Mouse (Mus musculus): ENCODE measurements around the gene Ltc4s. TPM values are rescaled to one million over a fixed set of nuclear protein-coding genes. Genes with fewer than 3 reads are reported as not detected.

Gene Ltc4s
- polyA plus RNA-seq (2015; fragmentation: Nextera tagmentation; extraction: Ambion mirVana): 1.9 and 2.3 TPM in 2 replicates

DNA sequence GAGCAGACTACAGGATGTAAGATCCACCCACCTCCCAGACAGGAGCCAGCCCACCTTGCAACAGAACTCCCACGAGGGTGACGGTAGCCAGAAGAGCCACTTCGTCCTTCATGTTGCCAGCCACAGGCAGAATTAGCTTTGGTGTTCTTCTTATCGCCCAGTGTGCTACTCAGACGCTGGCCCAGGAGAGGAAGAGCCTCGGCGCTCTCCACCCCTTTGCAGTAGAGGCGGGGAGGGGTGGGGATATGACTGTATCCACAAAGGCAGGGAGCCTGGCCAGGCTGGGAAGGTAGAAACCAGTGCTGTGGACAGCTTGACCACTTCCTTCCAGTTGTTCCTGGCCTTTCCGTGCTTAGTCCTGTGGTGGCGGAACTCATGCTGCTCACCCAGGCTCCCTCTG, at the start of gene Ltc4s:
Ltc4s (minus strand) TSS at position 293 of the 400 bp plus-strand sequence.
- Histone ChIP-seq H3K36me3 (replicated peaks) (peaks cover 14% of the 10 kb centered on the region), H3K4me2 (peak within 1 kb of the TSS; percentile 89), H3K27me3 (replicated peaks) (peaks cover 23% of the 10 kb centered on the region), H3K4me3 (peak within 1 kb of the TSS; percentile 56), H3K4me1 (peaks cover 19% of the 10 kb centered on the region), H3K9me3 (no peaks in the 10 kb centered on the region), H3K9ac (no peak within 1 kb of the TSS), H3K27ac (no peak within 1 kb of the TSS)
- ATAC-seq (replicated peaks): no peak
- 51% methylated on average over 10 of the region's 10 CpGs for WGBS

DNA sequence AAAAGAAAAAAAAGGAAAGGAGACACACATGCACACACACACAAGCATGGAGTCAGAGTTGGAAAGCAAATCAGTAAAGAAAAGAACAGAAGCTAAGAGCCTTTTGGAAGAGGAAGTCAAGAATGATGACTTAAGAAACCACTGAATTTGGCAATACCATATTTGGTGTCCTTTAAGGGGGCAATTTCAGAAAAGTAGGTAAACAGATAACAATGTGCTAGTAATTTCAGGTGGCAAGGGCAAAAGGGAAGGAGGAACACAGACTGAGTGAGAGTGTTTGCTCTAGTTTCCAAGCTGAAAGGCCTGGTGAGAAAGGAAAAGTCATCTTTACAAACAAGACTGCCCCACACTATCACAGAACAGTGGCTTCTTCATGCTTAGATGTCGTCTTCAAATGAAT, 48.0 kb upstream of the Ltc4s start:
- Histone ChIP-seq H3K4me1 (peaks cover 31% of the 10 kb centered on the region), H3K27me3 (replicated peaks) (no peaks in the 10 kb centered on the region), H3K4me3 (no peak overlapping the region), H3K4me2 (no peak overlapping the region), H3K36me3 (replicated peaks) (0 out of 2 replicates have a peak, but pooled peaks cover 5% of the 10 kb centered on the region), H3K9ac (no peak overlapping the region), H3K9me3 (no peaks in the 10 kb centered on the region), H3K27ac (no peak overlapping the region)
- no peak for ATAC-seq (replicated peaks)
- WGBS: 84% methylated on average over 1 of the region's 1 CpGs

DNA sequence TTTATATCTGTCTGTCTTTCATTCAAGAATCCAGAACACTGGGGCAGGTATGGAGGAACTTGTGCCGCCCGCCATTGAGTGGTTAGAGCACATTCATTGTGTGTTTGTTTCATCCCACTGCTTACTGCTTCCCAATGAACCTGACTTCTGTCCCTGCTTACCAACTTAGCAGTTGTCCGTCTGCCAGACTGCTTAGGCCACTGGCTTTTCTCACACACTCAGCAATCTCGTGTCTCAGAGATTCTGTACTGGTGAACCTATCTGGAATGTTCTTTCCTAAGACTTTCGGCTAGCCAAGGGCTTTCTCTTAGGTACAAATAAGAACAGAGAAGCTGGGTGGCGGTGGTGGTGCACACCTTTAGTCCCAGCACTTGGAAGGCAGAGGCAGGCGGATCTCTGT, 47.3 kb upstream of the Ltc4s start:
- Histone ChIP-seq H3K36me3 (replicated peaks) (peaks cover 8% of the 10 kb centered on the region; the same call in 1 of the 2 replicates), H3K9me3 (no peaks in the 10 kb centered on the region), H3K27me3 (replicated peaks) (no peaks in the 10 kb centered on the region), H3K4me2 (no peak overlapping the region), H3K9ac (no peak overlapping the region), H3K4me3 (no peak overlapping the region), H3K4me1 (peaks cover 27% of the 10 kb centered on the region), H3K27ac (no peak overlapping the region)
- WGBS: 93% methylated on average over 7 of the region's 7 CpGs
- no peak for ATAC-seq (replicated peaks)

DNA sequence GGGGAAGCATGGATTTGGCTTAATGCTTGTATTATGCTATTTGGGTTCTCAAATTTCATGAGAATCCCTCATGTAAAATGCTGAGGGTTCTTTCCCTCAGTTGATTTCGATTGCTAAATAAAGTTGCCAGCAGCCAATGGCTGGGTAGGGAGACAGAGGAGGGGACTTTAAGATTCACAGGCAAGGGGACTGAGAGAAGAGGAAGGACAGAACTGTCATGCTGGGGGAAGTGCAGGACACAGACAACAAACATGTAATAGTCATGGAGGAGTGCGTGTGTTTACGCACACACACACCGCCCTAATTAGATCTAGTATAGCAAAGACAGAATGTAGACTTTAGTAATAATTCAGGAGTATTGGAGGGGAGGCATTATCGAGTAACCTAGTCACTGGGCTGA, 46.8 kb upstream of the Ltc4s start:
- peaks cover 23% of the 10 kb centered on the region for H3K4me1 ChIP-seq
- H3K9ac ChIP-seq: no peak overlapping the region
- no peak overlapping the region for H3K4me2 ChIP-seq
- H3K27me3 ChIP-seq (replicated peaks): no peaks in the 10 kb centered on the region
- 93% methylated on average over 5 of the region's 5 CpGs for WGBS
- ATAC-seq (replicated peaks): no peak
- H3K4me3 ChIP-seq: no peak overlapping the region
- H3K27ac ChIP-seq: no peak overlapping the region
- H3K9me3 ChIP-seq: no peaks in the 10 kb centered on the region
- peaks cover 9% of the 10 kb centered on the region; the same call in 1 of the 2 replicates for H3K36me3 ChIP-seq (replicated peaks)

DNA sequence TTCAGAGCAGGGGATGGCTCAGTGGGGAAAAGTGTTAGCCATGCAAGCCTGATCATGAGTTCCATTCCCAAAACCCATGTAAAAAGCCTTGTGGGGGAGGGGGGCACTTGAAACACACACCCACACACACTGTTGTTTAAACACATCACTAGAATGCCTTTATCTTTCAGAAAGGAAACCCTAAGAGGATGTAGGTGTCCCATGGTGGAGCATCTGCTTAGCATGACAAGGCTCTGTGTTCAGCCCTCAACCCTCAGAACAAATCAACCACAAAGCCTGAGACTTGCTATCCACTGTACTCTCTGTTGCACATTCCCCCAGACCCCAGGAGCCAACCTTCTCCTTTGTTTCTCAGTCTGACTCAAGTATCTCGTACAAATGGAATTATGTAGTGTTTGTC, 41.6 kb upstream of the Ltc4s start:
- no peaks in the 10 kb centered on the region for H3K27me3 ChIP-seq (replicated peaks)
- H3K4me3 ChIP-seq: no peak overlapping the region
- H3K27ac ChIP-seq: no peak overlapping the region
- no peak overlapping the region for H3K4me2 ChIP-seq
- no peaks in the 10 kb centered on the region for H3K4me1 ChIP-seq
- WGBS: 72% methylated on average over 1 of the region's 1 CpGs
- ATAC-seq (replicated peaks): no peak
- no peak overlapping the region for H3K9ac ChIP-seq
- H3K36me3 ChIP-seq (replicated peaks): peaks cover 4% of the 10 kb centered on the region; the same call in 1 of the 2 replicates
- H3K9me3 ChIP-seq: no peaks in the 10 kb centered on the region

DNA sequence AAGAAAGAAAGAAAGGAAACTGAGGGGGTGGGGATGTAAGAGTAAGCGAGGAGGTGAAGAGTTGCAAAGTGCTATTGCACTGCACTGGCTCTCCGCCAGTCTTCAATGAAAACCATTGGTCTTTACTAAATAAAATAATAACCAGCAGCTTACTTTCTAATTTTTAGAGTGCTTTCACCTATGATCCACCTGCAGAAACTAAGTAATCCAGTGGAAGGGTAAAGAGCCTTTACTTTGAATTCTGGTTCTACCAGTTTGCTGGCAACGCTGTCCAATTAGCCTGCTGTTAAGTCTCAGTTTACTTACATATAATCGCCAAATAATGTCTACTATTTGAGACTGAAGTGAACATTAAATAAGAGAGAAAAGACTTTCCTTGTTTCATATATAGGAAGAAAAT, 40.6 kb upstream of the Ltc4s start:
- no peaks in the 10 kb centered on the region for H3K4me1 ChIP-seq
- peaks cover 4% of the 10 kb centered on the region; the same call in 1 of the 2 replicates for H3K36me3 ChIP-seq (replicated peaks)
- H3K4me2 ChIP-seq: no peak overlapping the region
- H3K9ac ChIP-seq: no peak overlapping the region
- no peaks in the 10 kb centered on the region for H3K9me3 ChIP-seq
- no peaks in the 10 kb centered on the region for H3K27me3 ChIP-seq (replicated peaks)
- H3K4me3 ChIP-seq: no peak overlapping the region
- WGBS: 92% methylated on average over 4 of the region's 4 CpGs
- ATAC-seq (replicated peaks): no peak
- H3K27ac ChIP-seq: no peak overlapping the region

DNA sequence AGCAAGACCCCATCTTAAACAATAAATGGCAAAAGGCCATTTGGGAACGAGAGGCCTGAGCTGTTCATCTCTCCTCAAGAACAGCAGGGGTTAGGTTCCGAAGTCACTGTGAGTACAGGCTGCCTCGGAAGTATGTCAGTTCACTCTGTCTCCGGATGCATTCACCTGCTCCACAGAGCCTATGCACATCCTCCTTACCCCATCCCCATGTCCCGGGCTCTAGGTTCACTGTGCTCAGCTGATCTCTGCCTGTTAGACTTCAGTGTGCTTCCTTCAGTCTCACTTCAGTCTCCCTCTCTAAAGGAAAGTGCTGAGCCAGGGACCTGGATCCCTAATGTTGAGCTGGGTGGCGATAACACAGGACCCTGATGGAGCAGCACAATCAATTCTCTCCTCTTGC, 39.3 kb upstream of the Ltc4s start:
- Histone ChIP-seq H3K4me3 (no peak overlapping the region), H3K4me2 (no peak overlapping the region), H3K27ac (no peak overlapping the region), H3K27me3 (replicated peaks) (no peaks in the 10 kb centered on the region), H3K9me3 (no peaks in the 10 kb centered on the region), H3K9ac (no peak overlapping the region), H3K36me3 (replicated peaks) (peaks cover 4% of the 10 kb centered on the region; the same call in 1 of the 2 replicates), H3K4me1 (0 out of 2 replicates have a peak, but pooled peaks cover 1% of the 10 kb centered on the region)
- WGBS: 91% methylated on average over 6 of the region's 6 CpGs
- no peak for ATAC-seq (replicated peaks)

DNA sequence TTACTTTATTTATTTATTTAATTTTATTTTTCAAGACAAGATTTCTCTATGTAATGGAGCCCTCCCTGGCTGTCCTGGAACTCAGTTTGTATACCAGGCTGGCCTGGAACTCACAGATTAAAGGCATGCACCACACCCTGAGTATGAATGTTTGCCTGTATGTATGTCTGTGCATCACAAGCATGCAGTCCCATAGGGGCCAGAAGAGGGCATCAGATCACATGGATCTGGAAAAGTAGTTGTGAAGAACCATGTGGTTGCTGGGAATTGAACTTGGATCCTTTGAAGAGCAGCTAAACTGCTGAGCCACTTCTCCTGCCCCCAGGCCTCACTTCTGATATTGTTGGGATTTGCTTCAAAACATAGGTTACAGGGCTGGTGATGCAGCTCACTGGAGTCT, 38.6 kb upstream of the Ltc4s start:
- no peak for ATAC-seq (replicated peaks)
- Histone ChIP-seq H3K9me3 (no peaks in the 10 kb centered on the region), H3K4me1 (0 out of 2 replicates have a peak, but pooled peaks cover 2% of the 10 kb centered on the region), H3K27me3 (replicated peaks) (no peaks in the 10 kb centered on the region), H3K9ac (no peak overlapping the region), H3K27ac (no peak overlapping the region), H3K4me3 (no peak overlapping the region), H3K36me3 (replicated peaks) (peaks cover 4% of the 10 kb centered on the region; the same call in 1 of the 2 replicates), H3K4me2 (no peak overlapping the region)

DNA sequence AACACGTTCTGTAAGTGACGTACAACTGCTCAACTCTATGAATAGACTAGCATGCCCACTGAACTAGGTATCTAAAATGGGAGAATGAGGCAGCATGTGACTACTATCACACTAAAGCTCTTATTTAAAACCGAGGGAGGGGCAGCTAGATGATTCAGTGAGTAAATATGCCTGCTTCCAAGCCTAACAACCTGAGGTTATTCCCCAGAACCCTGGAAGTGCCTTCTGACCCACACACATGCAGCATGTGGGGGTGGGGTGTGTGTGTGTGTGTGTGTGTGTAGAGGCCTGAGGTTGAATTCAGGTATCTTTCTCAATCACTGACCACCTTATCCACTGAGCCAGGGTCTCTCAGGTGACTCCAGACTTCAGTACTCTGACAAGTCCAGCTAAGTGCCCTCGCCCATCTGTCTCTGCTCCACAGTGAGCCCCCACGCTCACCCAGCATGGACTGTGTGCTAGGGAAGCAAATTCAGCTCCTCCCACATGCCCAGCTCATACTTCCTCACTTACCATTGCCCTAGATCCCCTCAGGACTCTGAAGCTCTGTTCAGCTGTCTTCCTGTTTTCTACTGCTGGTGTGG, 37.2 kb upstream of the Ltc4s start:
- 82% methylated on average over 5 of the region's 5 CpGs for whole genome bisulfite sequencing
- H3K27ac ChIP-seq: no peak overlapping the region
- ATAC-seq (replicated peaks): no peak

DNA sequence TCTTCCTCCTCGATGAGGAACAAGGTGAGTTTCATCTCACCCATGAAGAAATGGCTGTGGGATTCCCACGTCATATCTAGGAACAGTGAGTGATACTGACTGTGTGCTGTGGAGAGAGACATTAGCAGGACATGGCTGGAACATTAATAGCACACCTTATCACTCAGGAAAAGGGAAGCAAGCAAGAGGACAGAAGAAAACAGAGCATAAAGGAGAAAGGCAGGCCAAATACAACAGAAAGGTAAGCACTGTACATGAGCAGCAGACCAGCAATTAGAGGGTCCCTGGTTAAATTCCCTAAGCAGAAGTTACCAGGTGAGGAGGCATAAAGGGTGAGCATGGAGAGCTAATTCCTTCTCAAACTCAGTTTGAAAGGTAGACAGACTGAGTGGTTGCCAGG, 36.7 kb upstream of the Ltc4s start:
- WGBS: 89% methylated on average over 2 of the region's 2 CpGs
- no peak overlapping the region for H3K4me3 ChIP-seq
- 0 out of 2 replicates have a peak, but pooled peaks cover 2% of the 10 kb centered on the region for H3K4me1 ChIP-seq

More for the DNA sequence above, 37.2 kb upstream of the Ltc4s start:
- no peak overlapping the region for H3K4me3 ChIP-seq
- H3K9me3 ChIP-seq: no peaks in the 10 kb centered on the region
- H3K9ac ChIP-seq: no peak overlapping the region
- H3K4me2 ChIP-seq: no peak overlapping the region
- no peaks in the 10 kb centered on the region for H3K27me3 ChIP-seq (replicated peaks)
- 0 out of 2 replicates have a peak, but pooled peaks cover under 1% of the 10 kb centered on the region for H3K36me3 ChIP-seq (replicated peaks)
- 0 out of 2 replicates have a peak, but pooled peaks cover 2% of the 10 kb centered on the region for H3K4me1 ChIP-seq

DNA sequence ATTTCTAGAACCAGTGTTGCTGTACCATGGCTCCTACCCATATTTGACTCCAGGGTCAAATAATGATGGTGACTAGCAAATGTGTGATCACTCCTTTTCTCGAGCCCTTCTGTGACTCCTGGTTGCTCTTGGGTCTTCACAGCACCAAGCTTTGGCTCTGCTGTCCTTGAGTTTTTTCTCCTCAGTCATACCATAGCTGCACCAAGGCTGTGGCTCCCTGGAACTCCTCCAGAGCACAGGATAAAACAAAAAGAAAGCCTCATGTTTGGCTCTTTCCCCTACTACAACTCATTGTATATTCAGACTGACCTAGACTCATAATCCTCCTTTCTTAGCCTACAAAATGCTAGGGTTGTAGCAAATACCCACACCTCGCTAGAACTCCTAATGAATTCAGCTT, 34.4 kb upstream of the Ltc4s start:
- 73% methylated on average over 2 of the region's 2 CpGs for WGBS
- no peak overlapping the region for H3K9ac ChIP-seq
- no peak for ATAC-seq (replicated peaks)
- H3K36me3 ChIP-seq (replicated peaks): no peaks in the 10 kb centered on the region
- H3K4me3 ChIP-seq: no peak overlapping the region
- 0 out of 2 replicates have a peak, but pooled peaks cover 2% of the 10 kb centered on the region for H3K4me1 ChIP-seq
- no peak overlapping the region for H3K27ac ChIP-seq
- no peaks in the 10 kb centered on the region for H3K27me3 ChIP-seq (replicated peaks)
- no peaks in the 10 kb centered on the region for H3K9me3 ChIP-seq
- no peak overlapping the region for H3K4me2 ChIP-seq

More for the DNA sequence above, 36.7 kb upstream of the Ltc4s start:
- Histone ChIP-seq H3K9ac (no peak overlapping the region), H3K36me3 (replicated peaks) (no peaks in the 10 kb centered on the region), H3K9me3 (no peaks in the 10 kb centered on the region), H3K27ac (no peak overlapping the region), H3K27me3 (replicated peaks) (no peaks in the 10 kb centered on the region), H3K4me2 (no peak overlapping the region)
- no peak for ATAC-seq (replicated peaks)

DNA sequence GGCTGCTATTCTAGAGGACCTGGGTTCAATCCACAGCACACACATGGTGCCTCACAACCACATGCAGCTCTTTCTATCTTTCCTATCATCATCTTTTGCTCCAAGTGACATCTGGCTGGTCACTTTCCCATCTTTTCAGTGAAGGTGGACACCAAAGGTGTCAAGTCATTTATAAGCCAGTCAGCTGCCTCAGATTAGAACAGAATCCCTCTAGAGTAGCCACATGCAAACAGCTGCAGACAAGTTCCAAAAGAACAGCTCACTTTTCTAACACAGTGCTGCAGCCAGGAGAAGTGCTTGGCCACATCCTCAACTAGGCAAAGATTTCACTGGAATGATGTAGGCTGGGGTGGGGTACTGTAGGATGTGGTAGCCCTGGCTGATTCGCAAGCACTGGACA, 31.5 kb upstream of the Ltc4s start:
- H3K4me1 ChIP-seq: 0 out of 2 replicates have a peak, but pooled peaks cover 2% of the 10 kb centered on the region
- H3K27ac ChIP-seq: no peak overlapping the region
- no peak overlapping the region for H3K9ac ChIP-seq
- peaks cover 12% of the 10 kb centered on the region for H3K36me3 ChIP-seq (replicated peaks)
- H3K9me3 ChIP-seq: no peaks in the 10 kb centered on the region
- H3K4me3 ChIP-seq: no peak overlapping the region
- H3K27me3 ChIP-seq (replicated peaks): no peaks in the 10 kb centered on the region
- WGBS: 98% methylated on average over 1 of the region's 1 CpGs
- ATAC-seq (replicated peaks): no peak
- no peak overlapping the region for H3K4me2 ChIP-seq

DNA sequence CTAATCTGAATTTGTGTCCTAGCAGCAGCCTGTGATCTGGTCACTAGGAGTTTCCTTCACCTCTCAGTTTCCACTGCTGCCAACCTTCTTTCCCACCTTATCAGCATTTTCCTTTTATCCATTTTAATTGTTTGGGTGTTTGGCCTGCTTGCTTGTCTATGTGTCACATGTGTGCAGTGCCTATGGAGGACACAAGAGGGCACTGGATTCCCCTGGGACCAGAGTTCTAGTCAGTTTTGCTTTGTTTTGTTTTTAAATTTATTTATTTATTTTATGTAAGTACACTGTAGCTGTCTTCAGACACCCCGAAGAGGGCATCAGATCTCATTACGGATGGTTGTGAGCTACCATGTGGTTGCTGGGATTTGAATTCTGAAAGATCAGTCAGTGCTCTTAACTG, 30.7 kb upstream of the Ltc4s start:
- no peaks in the 10 kb centered on the region for H3K27me3 ChIP-seq (replicated peaks)
- 84% methylated on average over 2 of the region's 2 CpGs for WGBS

More for the DNA sequence above, 30.7 kb upstream of the Ltc4s start:
- no peak overlapping the region for H3K9ac ChIP-seq
- H3K9me3 ChIP-seq: no peaks in the 10 kb centered on the region
- peaks cover 17% of the 10 kb centered on the region for H3K36me3 ChIP-seq (replicated peaks)
- H3K4me1 ChIP-seq: 0 out of 2 replicates have a peak, but pooled peaks cover 2% of the 10 kb centered on the region
- H3K4me2 ChIP-seq: no peak overlapping the region
- H3K27ac ChIP-seq: no peak overlapping the region
- H3K4me3 ChIP-seq: no peak overlapping the region
- ATAC-seq (replicated peaks): no peak

All from midbrain, embryonic 15.5 days (tissue).